Mouse (Mus musculus) limb, embryonic 14.5 days (tissue): Measurements from ENCODE around the gene Tnk2. TPM values are rescaled to one million over a fixed set of nuclear protein-coding genes. Genes with fewer than 3 reads are reported as not detected.
A peak's percentile ranks its signal among the peaks of the same experiment; 100 is the strongest.

Experiments
- ATAC-seq: fragments of 200-750 bp; cut with Nextera tagmentation; 2 replicates; pipeline ENCODE4 v1.8.0; 2017; ENCODE audit warnings: low read depth, moderate number of reproducible peaks, moderate TSS enrichment; ENCODE audit not compliant: low FRiP score
- DNase-seq: peaks from one replicate; pipeline ENCODE4 v3.0.0-alpha.2; 2015; ENCODE audit warnings: low spot score
- H3K27ac ChIP-seq: fragments of 300-500 bp; sonication (generic); replicated peaks from 2 replicates; pipeline ENCODE4 v1.5.1; 2014; ENCODE audit warnings: low read depth, mild to moderate bottlenecking, low read length, moderate library complexity, mixed read lengths
- H3K27me3 ChIP-seq: fragments of 300-500 bp; sonication (generic); 2 replicates; pipeline ENCODE4 v1.6.1; 2014; ENCODE audit warnings: low read length, mixed read lengths; ENCODE audit not compliant: control insufficient read depth, insufficient read depth
- H3K36me3 ChIP-seq: fragments of 300-500 bp; sonication (generic); 2 replicates; pipeline ENCODE4 v1.6.1; 2014; ENCODE audit warnings: mild to moderate bottlenecking, low read length, moderate library complexity, mixed read lengths; ENCODE audit not compliant: control insufficient read depth, insufficient read depth
- H3K4me1 ChIP-seq: fragments of 300-500 bp; sonication (generic); 2 replicates; pipeline ENCODE4 v1.6.1; 2014; ENCODE audit warnings: antibody characterized with exemption, low read length, mixed read lengths; ENCODE audit not compliant: control insufficient read depth, insufficient read depth
- H3K4me2 ChIP-seq: fragments of 300-500 bp; sonication (generic); replicated peaks from 2 replicates; pipeline ENCODE4 v1.6.1; 2014; ENCODE audit warnings: low read depth, mild to moderate bottlenecking, low read length, moderate library complexity; ENCODE audit not compliant: severe bottlenecking
- H3K4me3 ChIP-seq: fragments of 300-500 bp; sonication (generic); replicated peaks from 2 replicates; pipeline ENCODE4 v1.5.1; 2014; ENCODE audit warnings: low read length
- H3K9ac ChIP-seq: fragments of 300-500 bp; sonication (generic); 2 replicates; pipeline ENCODE4 v1.6.1; 2014; ENCODE audit warnings: mild to moderate bottlenecking, low read depth, low read length, moderate library complexity; ENCODE audit not compliant: severe bottlenecking
- H3K9me3 ChIP-seq: fragments of 300-500 bp; sonication (generic); 2 replicates; pipeline ENCODE4 v1.6.1; 2016; ENCODE audit warnings: low read length; ENCODE audit not compliant: control insufficient read depth
- POLR2A ChIP-seq: fragments of 200-500 bp; IDR thresholded peaks from 2 replicates; pipeline ENCODE4 v1.8.0; 2012; ENCODE audit warnings: inconsistent platforms, mild to moderate bottlenecking, moderate library complexity, borderline replicate concordance; ENCODE audit not compliant: insufficient read depth, insufficient read length; ENCODE audit errors: extremely low read depth
- WGBS: fragments of 180-500 bp; shearing (Covaris S2); extraction: QIAGEN DNeasy Blood & Tissue Kit; methylation state at CpG from one replicate; pipeline ENCODE4 v1.1.7; 2014; 5-methylcytosine and 5-hydroxymethylcytosine counted together
- polyA plus RNA-seq, 2 experiments: library from polyadenylated mRNA; depleted of rRNA in 1 of 2; stranded (reverse) in 1 of 2; unstranded in 1 of 2; fragments of >200 nt; fragmentation: Nextera tagmentation in 1 of 2; extraction: Ambion mirVana in 1 of 2; gene quantifications; 2 replicates each; pipeline versions ENCODE4 v1.2.1 to v1.2.3; 2012 to 2014

Tnk2 gene
- polyA plus RNA-seq, 2 experiments: 16.0 to 98.1 TPM

DNA sequence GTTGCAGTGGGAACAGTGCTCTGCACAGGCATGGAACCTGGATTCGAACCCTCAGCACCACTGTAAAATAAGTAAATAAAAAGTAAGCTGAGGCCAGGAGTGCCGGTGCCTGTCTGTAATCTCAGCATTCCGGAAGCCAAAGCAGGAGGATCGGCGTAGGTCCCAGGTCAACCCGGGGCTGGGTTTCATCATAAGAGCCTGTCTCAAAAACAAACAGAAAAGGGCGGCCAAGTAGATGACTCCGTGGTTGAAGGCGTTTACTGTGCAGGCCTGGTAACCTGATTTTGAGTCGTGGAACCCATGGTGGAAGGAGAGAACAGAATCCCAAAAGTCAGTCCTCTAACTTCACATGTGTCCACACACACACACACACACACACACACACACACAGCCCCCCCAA is 41.7 kb downstream of the Tnk2 start:
- DNase-seq: no peak
- TF ChIP-seq POLR2A: no peak
- Histone ChIP-seq H3K4me1 (no peaks in the 10 kb centered on the region), H3K9ac (no peak overlapping the region), H3K9me3 (no peaks in the 10 kb centered on the region), H3K4me2 (no peak overlapping the region), H3K27me3 (no peaks in the 10 kb centered on the region), H3K4me3 (no peak overlapping the region), H3K27ac (no peak overlapping the region), H3K36me3 (peaks cover 30% of the 10 kb centered on the region)
- 77% methylated on average over 10 of the region's 10 CpGs for WGBS
- no peak for ATAC-seq

DNA sequence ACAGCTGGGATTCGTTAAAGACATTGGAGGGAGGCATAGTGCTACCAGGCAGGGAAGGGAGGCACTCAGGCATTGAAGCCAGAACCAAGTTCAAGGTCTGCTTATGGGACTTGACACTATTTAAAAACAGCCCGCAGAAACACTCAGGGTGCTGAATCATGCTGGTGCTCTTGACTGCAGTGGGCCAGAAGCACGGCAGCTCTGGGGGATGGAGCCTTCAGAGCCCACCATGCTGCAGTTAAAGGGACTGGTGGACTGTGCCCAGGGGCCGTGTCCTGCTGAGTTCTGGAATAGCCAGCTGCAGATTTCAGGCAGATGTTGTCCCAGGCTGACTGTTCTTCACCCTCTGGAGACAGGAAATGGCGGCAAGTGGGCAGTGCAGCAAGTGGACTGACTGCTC is 42.3 kb downstream of the Tnk2 start:
- peaks cover 24% of the 10 kb centered on the region for H3K36me3 ChIP-seq
- ATAC-seq (no peak), DNase-seq (no peak)
- H3K4me2 ChIP-seq: no peak overlapping the region
- H3K4me1 ChIP-seq: no peaks in the 10 kb centered on the region
- no peak overlapping the region for H3K4me3 ChIP-seq
- no peak for TF ChIP-seq POLR2A
- H3K9me3 ChIP-seq: no peaks in the 10 kb centered on the region
- H3K9ac ChIP-seq: no peak overlapping the region
- H3K27ac ChIP-seq: no peak overlapping the region
- 40% methylated on average over 5 of the region's 5 CpGs for WGBS
- H3K27me3 ChIP-seq: no peaks in the 10 kb centered on the region

DNA sequence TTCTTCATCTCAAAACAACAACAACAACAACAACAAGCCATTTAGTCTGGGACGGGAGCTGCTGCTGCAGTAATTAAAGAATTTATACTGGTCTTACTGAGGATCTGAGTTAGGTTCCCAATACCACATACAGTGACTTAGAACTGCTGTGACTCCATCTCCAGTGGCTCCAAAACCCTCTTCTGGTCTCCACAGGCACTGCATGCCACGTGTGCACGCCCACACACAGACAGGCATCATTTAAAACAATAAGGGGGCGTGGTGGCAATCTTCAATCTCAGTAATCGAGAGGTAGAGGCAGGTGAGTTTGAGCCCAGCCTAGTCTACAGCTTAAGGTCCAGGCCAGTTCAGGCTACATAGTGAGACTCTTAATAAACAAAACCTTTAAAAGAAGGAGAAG is 43.5 kb downstream of the Tnk2 start:
- H3K27ac ChIP-seq: no peak overlapping the region
- peaks cover 15% of the 10 kb centered on the region for H3K36me3 ChIP-seq
- no peak for TF ChIP-seq POLR2A
- H3K4me1 ChIP-seq: no peaks in the 10 kb centered on the region
- no peaks in the 10 kb centered on the region for H3K9me3 ChIP-seq
- no peak for DNase-seq
- no peak overlapping the region for H3K9ac ChIP-seq
- H3K27me3 ChIP-seq: no peaks in the 10 kb centered on the region
- H3K4me3 ChIP-seq: no peak overlapping the region
- WGBS: 80% methylated on average over 5 of the region's 5 CpGs
- H3K4me2 ChIP-seq: no peak overlapping the region
- no peak for ATAC-seq

DNA sequence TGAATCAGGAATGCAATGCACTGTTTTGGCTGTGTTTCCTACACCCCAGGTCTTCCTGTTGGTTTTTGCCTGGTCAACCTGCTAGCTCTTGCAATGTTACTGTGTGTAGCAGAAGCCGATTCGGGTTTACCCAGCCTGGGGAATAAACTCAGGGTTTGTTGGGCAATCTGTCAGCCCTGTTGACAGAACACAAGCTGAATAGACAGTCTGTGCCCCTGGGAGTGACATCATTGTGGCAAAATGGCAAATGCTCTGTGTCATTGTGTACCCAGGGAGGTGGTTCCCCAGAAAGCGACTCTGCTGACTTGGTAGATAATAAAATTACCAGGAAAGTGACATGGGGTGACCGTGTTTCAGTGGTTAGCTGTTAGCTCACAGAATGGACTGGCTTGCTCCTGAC is 45.1 kb downstream of the Tnk2 start:
- no peaks in the 10 kb centered on the region for H3K4me1 ChIP-seq
- H3K27me3 ChIP-seq: no peaks in the 10 kb centered on the region
- TF ChIP-seq POLR2A: no peak
- no peak overlapping the region for H3K4me3 ChIP-seq
- 67% methylated on average over 4 of the region's 4 CpGs for WGBS
- ATAC-seq: no peak
- no peaks in the 10 kb centered on the region for H3K9me3 ChIP-seq
- H3K4me2 ChIP-seq: no peak overlapping the region
- no peaks in the 10 kb centered on the region for H3K36me3 ChIP-seq
- H3K27ac ChIP-seq: no peak overlapping the region
- no peak for DNase-seq
- no peak overlapping the region for H3K9ac ChIP-seq

DNA sequence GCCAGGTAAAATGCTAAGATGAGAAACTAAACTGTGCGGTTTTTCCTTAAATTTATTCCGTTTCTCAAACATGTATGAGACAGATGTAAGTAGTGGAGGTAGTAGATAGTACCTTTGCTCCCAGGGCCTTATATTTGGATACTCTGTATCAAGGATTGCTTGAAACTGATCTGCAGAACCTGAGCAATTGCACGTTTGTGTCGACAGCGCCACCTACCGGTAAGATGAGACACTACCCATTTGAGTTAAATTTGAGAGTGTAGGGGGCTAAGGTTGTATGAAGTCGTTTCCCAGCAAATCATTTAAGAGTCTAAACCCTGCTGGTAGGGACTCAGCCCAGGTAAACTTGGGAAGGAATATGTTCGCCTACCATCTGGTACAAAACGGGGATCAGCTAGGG is 45.8 kb downstream of the Tnk2 start:
- H3K9ac ChIP-seq: no peak overlapping the region
- WGBS: 5% methylated on average over 9 of the region's 9 CpGs
- H3K4me2 ChIP-seq: no peak overlapping the region
- H3K27ac ChIP-seq: no peak overlapping the region
- no peaks in the 10 kb centered on the region for H3K9me3 ChIP-seq
- TF ChIP-seq POLR2A: no peak
- H3K4me3 ChIP-seq: no peak overlapping the region
- no peaks in the 10 kb centered on the region for H3K27me3 ChIP-seq
- DNase-seq (peak; percentile 66), ATAC-seq (no peak)
- no peaks in the 10 kb centered on the region for H3K4me1 ChIP-seq
- H3K36me3 ChIP-seq: no peaks in the 10 kb centered on the region

DNA sequence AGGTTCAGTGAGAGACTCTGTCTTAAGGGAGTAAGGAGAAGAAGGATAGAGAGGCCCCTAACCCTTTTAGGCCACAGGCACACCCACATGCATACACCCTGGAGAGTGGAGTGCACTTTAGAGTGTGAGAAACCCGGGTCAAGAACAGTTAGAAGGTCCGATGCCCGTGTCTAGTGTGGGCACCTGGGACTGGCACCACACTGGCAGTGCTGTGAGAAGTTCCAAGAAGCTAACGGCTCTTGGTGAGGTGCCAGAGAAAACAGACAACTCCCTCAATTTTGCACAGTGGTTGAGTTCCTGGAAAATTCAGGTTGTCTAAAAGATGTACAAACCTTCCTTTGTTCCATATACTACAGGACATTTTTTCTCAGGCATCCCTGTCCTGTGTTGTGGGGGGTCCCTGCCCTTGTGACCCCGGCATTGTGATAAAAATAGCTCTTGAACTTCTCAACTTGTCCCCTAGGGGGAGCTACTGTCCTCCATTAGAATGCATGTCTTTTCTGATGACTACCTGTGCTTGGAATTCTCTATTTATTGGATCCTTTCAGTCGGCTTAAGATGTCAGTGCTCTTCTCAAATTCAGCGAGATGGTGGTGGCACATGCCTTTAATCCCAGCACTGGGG is 53.3 kb downstream of the Tnk2 start:
- Histone ChIP-seq H3K36me3 (no peaks in the 10 kb centered on the region), H3K9ac (no peak overlapping the region), H3K27me3 (no peaks in the 10 kb centered on the region), H3K4me2 (no peak overlapping the region), H3K4me1 (no peaks in the 10 kb centered on the region), H3K9me3 (no peaks in the 10 kb centered on the region), H3K27ac (no peak overlapping the region), H3K4me3 (no peak overlapping the region)
- ATAC-seq: no peak
- DNase-seq: no peak
- TF ChIP-seq POLR2A: no peak
- WGBS: 32% methylated on average over 7 of the region's 7 CpGs
